Mouse (Mus musculus) cerebellum, postnatal 25 days (tissue): ENCODE data around the gene Dnajc30.
"Not testable (repeated sequence)": the region's sequence is repeated elsewhere in the genome, so short reads cannot be mapped to it uniquely, and the experiment has no call there.

Experiments
- DNase-seq, 2 experiments: peaks; one replicate each; pipeline ENCODE4 v3.0.0; 2021; ENCODE audit warnings: mixed read lengths in 2 of 2

Dnajc30 gene

DNA sequence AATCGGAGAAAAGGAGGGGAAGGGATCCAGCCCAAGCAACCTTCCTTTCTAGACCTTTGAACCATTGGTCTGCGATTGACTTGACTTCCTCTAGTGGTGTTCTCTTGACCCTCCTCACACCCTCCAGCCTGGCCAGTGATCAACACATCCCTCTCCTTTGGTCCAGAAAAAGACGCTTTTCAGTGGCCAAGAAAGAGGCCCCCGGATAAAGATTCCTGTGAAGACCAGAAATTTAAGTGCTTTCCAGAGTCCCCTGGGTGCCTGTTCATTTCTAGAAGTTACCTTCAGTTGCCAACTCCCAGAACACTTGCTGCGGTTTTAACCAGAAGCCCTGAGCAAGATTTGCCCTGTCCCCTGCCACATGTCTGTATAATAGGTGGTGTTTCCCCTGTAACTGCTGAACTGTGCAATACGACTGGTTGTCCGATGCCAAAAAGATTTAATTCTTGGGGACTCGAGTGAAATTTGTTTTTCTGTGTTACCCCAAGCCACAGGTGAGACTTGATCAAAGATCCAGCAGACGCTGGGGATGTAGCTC is 976 bp downstream of the Dnajc30 start, which contains the start of gene Bud23:
Gene Bud23 (minus strand): TSS at position 51 of the 538 bp plus-strand sequence.
- not testable (repeated sequence) for DNase-seq

DNA sequence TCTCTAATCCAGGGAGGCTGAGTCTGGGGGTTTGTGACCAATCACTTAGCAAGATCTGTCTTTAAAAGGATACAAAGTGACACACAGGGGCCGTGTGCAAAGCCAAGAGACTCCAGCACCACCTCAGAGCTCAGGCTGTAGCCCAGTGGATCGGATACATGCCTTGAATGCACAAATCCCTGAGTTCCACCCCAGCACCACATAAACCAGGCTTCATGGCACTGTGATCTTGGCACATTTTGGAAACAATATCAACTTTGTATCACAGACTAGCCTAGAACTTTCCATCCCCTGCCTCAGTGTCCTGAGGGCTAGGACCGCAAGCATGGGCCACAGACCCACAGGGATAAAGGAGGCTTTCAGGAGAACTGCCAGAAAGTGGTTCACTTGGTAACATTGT is 2.0 kb downstream of the Dnajc30 start:
- DNase-seq: no peak

DNA sequence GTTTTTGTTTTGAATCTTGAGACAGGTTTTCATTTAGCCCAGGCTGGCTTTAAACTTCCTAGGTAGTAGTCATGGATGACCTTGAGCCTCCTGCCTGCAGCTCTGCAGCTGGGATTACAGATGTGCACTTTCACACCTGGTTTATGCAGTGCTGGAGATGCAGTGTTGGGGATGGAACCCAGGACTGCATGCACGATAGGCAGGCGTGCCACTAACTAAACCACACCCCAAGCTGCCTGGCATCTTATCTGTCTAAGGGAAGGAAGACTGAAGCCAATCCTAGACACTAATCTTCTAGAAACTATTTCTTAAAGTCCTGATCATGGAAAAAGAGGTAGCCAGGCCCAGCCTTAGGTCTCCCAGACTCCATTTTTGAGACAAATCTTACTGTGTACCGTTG is 6.4 kb downstream of the Dnajc30 start:
- DNase-seq: no peak

DNA sequence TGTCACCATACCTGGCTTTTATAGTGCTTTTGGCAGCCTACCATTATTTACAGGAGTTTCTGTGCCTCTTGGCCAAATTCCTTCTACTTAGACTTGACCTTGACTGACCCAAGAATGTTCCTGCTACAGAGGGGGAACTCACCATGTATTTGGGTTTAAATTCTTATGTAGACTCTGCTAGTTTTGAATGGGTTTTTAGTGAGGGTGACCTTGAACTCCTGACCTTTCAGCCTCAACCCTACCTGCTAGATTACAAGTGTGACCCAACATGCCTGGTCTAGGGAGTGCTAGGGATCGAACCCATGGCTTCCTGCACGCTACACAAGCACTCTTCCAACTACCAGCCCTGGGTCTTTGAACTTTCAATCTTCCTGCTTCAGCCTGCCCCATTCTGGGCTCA is 8.1 kb downstream of the Dnajc30 start:
- no peak for DNase-seq

DNA sequence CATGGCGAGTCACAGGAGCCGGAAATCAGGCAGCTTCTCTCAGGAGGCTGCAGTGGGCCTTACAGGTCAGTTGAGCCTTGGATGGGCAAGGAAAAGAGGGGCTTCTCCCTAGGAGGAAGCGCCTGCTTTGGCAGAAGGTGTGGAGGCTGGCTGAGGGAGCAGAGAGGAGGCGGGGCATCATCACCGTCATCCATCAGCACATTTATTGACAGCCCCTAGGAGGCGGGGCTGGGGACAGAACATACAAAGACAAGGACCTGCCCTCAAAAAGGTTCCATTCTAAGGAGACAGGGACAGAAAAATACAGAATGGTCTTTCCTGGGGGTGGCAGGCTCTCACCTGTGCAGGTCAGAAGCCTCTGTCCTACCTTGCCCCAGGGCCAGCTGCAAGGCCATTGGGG is 8.7 kb downstream of the Dnajc30 start:
- DNase-seq: no peak

DNA sequence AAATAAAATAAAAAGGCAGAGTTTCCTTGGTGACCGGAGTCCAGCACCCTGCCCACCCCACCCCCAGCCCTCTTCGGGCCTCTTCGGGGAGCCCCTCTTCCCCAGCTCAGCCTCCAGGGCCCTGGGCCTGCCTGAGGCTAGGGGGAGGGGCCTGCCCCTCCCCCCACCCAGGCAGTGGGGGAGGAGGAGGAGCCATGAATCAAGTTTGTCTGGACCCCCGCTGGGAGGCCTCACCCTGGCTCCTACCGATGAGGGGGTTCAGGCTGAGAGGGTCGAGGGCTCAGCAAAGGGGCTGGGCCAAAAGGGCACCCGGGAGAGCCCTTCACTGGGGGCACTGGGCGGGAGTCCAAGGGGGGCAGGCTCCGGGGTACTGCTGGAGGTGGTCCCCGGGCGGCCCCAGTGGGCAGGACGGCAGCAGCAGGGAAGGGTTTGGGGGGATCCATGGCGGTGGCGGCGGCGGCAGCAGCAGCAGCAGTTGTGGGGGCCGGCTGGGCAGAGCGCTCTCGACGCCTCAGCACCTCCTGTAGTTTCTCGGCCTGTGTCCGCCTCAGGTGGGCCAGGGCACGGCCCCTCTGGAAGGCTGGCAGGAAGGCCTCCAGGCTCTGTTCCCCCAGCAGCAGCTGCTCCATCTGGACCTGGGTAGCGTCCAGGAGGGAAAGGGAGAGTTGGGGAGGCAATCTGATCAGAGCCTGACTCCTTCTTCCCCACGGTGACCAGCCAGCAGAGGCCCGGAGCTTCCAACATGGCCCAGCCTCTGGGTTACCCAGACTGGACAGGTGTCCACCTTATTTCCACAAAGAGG is 9.5 kb downstream of the Dnajc30 start:
- DNase-seq: peak in 1 of 2 experiments; percentile 41

DNA sequence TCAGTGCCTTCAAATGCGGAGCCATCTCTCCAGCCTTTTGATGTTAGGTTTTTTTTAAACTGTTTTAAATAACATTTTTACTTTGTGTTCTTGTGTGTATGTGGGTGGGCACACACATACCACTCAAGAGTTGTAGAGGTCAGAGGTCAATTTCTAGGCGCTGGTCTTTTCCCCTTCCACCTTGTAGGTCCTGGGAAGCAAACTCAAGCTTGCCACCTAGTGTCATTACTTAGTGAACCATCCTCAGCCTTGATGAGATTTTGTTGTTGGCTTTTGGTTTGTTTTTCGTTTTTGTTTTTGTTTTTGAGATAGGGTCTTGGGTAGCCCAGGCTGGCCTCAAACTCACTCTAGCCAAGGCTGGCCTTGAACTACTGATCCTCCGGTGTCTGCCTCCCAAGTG is 11.7 kb downstream of the Dnajc30 start:
- no peak for DNase-seq

DNA sequence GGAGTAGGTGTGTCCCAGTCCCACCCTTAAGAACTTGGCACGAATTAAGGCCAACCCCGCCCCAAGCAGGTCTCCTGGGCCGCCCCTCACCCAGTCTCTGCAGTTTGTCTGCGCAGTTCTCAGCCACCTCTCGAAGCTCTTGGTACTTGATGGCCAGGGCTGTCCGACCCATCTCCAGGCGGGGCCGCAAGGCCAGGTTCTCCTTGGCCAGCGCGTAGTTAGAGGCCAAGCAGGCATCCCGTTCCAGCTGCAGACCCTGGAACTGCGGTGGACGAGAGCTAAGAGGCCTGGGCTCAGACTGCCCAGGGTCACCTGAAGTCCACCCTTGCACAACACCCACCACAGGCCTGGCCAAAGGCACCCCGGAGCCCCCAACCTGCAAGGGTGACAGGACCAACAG is 12.4 kb downstream of the Dnajc30 start:
- DNase-seq: no peak

DNA sequence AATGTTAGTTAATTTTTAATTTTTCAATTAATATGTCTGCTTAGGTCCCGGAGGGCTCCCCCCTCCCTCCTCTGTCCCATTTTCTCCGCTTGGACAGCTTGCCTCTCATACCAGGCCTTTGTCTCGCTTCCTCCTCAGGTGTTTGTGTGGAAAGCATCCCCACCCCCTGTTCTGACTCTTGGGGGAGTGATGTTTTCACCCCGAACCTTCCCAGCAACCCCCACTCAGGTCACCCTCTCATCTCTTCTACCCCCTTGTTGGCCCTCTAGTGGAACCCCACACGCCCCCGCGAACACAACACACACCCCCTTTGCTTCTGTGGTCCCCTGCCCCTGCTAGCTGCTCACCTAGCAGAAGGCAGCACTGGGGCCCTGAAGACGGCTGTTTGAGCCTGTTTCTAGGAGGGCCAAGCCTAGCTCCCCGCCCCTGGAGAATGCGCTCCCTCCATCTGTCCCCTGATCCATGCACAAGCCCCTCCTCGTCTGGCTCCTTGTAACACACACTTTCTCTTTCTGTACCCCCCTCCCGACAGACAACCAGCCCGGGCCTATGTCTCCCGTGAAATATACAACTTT is 13.0 kb downstream of the Dnajc30 start:
- DNase-seq: peak; percentile 54 to 63

DNA sequence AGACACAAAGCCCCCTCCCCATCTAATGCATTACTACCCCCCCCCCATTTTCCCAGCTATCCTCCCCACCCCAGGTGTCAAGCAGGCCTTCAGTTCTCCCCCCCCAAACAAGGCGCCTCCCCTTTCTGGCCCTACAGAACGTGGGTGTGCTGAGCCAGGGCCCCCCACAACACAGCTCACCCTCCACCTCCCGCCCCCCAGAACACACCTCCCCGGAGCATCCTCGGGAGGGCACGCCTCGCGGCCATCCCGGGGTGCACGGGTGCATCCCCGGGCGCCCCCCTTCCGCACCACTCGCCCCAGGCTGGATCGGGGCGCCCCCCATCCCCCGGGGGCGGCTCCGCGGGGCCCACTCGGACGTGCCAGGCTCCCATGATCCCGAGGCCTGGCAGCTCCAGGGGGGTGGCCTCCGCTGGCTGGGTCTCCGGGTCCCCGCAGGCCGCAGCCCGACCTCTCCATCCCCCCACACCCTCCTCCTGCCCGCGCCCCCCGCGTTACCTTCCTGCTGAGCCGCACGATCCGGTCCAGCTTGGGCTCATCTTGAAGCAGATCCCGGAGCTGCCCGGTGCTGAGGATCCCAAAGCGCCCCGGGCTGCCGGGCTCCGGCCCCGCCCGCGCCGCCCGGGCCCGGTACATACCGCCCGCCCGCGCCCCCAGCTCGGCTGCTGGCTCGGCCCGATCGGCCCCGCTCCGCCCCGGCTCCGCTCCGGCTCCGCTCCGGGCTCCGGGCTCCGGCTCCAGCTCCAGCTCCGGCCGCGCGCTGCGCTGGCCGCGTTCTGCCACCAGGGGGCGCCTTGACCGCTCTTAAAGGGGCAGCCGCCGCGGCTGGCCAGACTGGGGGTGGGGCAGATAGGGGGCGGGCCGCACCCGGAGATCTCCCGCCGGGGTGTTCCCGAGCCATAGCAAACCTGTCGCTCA is 13.8 kb downstream of the Dnajc30 start, which contains the start of gene Vps37d:
Gene Vps37d (minus strand): TSS at position 703 of the 918 bp plus-strand sequence.
- peak; percentile 98 to 99 for DNase-seq

DNA sequence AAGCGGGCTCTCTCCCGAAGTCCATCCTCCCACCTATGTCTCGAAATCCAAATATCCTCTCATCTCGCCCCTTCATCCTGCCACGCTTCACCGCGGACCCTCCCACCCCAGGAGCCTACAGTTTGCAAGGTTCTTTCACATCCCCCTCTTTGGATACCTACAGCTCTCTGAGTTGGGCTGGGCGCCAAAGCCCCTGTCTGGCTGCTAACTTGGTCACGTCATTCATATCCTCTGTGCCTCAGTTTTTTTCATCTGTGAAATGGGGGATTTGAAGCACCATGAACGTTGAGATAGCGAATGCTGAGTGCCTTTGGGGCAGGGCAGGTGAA is 14.4 kb downstream of the Dnajc30 start:
- DNase-seq: no peak

DNA sequence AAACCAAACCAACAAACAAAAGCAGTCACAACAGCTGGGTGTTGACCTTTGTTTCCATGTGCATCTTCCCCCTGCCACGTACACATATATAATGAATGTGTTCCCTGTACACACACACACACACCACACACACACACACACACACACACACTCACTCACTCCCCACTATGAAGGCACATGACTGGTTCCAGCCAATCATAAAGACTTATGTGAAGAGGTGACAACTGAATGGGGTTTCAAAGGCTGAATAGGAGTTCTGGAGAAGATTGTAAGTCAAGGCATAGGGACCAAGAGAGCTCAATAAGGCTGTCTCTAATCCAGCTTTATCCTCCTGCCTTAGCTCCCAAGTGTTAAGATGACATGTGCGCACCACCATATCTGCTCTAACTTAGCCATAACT is 15.6 kb downstream of the Dnajc30 start:
- no peak for DNase-seq

DNA sequence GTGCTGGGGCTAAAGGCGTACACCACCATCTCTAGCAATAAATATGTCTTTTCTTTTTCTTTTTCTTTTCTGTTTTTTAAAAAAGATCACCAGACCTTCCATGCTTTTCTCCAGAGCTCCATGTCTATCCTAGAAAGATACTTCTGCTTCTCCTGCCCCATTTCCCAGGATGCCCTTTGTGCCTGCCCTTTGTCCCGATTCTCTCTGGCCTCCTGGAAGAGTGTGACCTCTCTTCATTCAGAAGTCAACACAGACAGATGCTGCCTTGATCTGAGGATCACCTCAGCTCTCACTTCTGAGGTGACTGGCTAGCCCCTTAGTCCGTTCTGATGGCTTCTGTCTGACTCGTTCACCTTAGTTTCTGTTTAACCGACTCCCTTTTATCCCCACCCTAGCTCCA is 16.5 kb downstream of the Dnajc30 start:
- DNase-seq: no peak

DNA sequence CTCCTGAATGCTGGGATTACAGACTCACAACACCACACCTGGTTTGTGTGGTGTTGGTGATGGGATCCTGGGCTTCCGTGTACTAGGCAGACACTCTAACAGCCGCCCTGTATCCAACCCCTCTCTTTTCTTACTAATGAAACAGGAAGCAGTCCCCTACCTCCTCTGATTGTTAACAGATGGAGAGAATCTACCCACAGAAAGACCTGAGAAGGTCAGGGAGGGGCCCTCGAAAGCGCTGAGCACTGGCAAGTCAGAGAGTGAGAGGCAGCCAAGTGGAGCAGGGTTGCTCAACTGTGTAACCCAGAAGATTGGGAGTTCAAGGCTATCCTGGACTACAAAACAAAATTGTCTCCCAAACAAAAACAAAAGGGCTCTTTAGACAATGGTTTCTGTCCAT is 22.9 kb downstream of the Dnajc30 start:
- no peak for DNase-seq

DNA sequence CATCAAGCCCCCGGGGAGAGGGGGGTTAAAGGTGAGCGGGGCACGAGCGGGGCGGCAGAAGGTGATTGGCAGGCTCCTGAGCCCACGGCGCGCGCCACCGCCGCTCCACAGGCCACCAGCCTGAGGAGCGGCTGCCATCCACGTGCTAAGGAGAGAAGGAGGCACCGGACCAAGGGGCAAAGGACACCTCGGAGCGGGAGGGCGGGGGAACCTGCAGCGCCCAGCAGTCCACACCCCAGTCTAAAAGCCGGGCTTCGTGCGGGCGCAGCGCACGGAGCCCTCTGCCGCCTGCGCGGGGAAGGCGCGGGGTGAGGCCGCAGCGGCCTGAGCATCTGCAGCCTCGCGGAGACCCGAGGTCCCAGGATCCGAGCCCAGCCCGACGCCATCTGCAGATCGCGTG is 25.7 kb downstream of the Dnajc30 start, which contains the start of gene Mlxipl:
Gene Mlxipl (plus strand): TSS at position 238 of the 400 bp plus-strand sequence.
- DNase-seq: no peak

DNA sequence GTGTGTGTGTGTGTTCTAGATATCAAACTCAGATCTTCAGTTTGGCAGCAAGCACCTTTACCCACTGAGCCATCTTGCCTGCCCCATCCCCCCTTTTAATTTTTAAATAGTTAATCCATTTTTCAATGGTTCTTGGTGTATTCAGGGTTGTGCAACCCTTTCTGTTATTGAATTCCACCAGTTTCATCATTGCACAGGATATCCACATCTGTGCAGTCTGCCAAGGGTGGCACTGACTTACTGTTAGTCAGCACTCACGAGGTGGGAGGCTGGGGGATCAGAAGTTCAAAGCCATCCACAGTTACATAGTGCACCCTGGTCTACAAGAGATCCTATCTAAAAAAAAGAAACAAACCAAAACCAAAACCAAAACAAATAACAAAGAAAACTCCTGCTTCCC is 37.0 kb downstream of the Dnajc30 start:
- DNase-seq: no peak

DNA sequence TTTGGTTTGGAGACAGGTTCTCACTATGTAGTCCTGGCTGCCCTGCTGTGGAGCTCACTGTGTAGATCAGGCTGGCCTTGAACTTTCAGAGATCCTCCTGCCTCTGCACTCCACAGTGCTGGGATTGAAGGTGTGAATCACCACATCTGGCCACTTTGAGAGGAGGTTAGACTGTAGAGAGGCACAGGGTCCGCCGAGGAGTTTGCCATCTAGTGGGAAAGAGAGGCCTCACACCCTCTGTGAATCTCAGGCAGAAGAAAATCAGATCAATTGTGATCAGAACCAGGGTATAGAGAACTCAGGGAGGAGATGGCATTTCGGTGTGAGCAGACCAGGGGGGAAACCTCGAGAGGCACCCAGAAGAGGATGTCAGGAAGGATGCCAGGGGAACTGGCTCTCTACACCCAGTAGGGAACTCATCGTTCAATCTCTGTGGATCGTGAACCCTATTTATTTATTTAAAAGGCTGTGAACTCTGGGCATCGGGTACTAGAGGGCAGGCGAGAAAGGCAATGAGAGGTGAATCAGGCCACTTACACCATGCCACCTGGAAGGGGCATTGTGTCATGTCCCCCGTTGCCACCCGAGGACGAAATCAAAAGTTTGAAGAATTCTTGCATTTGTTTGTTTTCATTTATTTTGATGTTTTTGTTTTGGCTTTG is 40.1 kb downstream of the Dnajc30 start:
- peak in 1 of 2 experiments; percentile 24 for DNase-seq

DNA sequence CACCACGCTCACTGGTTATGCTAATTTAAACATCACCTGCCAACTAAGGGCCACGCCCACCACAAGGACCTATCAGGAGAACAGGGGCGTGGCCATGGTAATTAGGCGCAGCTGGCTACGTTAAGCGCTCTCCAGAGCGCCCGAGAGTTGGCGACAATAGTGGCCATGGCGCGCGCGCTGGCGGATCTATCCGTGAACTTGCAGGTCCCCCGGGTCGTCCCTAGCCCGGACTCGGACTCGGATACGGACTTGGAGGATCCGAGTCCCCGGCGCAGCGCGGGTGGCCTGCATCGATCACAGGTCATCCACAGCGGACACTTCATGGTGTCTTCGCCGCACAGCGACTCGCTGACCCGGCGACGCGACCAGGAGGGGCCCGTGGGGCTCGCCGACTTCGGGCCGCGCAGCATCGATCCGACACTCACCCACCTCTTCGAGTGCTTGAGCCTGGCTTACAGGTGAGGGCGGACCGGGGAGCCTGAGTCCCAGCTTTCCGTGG is 42.8 kb downstream of the Dnajc30 start:
- peak; percentile 41 to 67 for DNase-seq

DNA sequence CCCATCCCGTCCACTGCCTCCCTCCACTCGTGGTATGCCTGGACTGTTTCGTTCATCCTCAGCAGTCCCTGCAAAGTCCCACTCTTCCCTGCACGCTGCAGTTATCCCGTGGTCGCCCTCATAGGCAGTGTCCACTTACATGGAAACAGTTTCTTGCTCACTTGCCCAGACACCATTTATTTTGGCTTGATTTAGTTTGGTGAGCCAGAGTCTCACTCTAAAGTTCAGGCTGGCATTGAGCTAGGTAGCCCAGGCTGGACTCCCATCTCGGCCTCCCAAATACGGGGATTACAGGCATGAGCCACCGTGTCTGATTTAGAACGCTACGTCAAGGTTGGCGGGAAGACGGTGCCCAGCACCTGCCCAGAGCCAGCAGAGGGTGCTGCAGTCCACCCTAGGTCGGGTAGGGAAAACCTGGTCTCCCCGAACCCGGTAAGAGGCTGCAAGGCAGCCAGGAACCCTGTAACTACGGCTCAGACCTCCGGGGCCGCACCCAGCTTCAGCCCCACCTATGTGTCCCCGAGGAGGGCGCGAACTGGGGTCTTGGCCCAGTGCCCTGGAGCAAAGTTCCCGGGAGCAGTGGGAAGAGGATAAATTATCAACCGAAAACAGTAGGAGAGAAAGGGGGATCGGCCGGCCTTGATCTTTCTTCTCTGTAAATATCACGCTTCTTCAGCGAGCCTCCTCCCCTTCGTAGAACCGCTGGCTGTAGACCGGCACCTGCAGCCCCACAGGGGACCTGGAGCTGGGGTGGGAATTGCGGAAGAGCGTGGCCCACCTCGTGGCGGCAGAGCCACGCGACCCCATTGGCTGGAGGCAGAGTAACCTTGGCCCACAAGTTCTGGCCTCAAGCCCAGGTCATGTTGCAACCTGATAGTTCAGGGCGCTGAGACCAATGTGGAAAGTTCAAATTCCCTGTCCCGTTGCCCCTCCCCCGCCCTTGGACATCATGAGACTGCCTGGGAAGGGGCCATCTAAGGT is 43.8 kb downstream of the Dnajc30 start:
- DNase-seq: peak; percentile 60 to 75

DNA sequence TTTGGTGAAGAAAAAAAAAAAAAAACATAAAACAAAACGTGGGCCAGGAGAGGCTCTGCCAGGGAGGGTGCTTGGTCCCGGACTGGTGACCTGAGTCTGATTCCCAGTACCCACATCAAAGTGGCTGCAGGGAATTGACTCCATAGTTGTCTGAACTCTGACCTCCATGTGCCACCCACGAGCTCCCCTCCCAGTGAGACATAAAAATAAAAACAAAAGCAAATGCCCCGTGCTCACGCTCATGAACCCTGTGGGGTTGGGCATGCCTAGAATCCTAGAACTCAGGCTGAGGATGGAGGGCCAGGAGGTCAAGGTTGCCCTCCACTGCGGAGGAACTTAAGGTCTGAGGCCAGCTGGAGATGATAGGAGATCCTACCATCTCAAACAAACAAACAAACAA is 45.0 kb downstream of the Dnajc30 start:
- DNase-seq: no peak

DNA sequence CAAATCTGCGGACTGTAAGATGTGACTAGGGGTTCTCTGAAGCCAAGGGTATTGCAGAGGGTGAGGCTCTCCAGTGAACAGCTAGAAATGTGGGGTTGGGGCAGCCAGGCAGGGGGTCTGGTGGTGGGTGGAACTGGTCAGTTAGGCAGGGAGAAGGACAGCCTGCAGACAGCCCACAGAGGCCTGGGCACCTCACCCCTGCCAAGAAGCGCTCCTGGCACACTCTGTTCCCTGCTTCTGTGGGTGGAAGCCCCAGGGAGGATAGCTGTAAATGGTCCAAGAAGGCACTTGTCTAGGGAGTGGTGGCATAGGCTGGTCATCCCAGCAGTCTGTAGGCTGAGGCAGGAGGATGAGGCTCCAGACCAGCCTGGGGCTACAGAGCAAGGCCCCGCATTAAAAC is 45.4 kb downstream of the Dnajc30 start:
- no peak for DNase-seq
